Comparison of ENCODE assay signal across 13 mouse cellular contexts in genomic region chr9:108525400-108525799, GRCm38 (mm10).
"Had no signal": no experiment of that assay in that cellular context is flagged by ENCODE, and none has a peak within 500 bp of the region (broad histone marks: within the 10 kb centered on the region; RNA-seq: fewer than 3 reads in every experiment).

No protein-coding gene starts in this region.

- H3K4me3 ChIP-seq: kidney, embryonic 15.5 days; limb, embryonic 10.5 days; limb, embryonic 13.5 days; liver, embryonic 13.5 days had no signal

- H3K27me3 ChIP-seq: kidney, embryonic 15.5 days; limb, embryonic 13.5 days; liver, embryonic 13.5 days had no signal

- H3K4me2 ChIP-seq: kidney, embryonic 15.5 days; limb, embryonic 13.5 days; liver, embryonic 13.5 days; lung, embryonic 14.5 days had no signal

- H3K9ac ChIP-seq: kidney, embryonic 15.5 days; limb, embryonic 13.5 days; liver, embryonic 13.5 days; lung, embryonic 14.5 days had no signal

- H3K4me1 ChIP-seq: limb, embryonic 10.5 days; limb, embryonic 13.5 days had no signal

- DNase-seq: kidney, postnatal 10 days; kidney, postnatal 4 days; liver; liver, embryonic 13.5 days; lung, embryonic 14.5 days; midbrain, embryonic 14.5 days; thymus, adult 18-20 months; thymus, postnatal 36 days had no signal

- H3K27ac ChIP-seq: kidney, embryonic 15.5 days; limb, embryonic 10.5 days; limb, embryonic 13.5 days; liver, embryonic 13.5 days; macrophage had no signal

- H3K9me3 ChIP-seq: kidney, embryonic 15.5 days; limb, embryonic 10.5 days; limb, embryonic 13.5 days; liver, embryonic 13.5 days had no signal

- ATAC-seq: lung, postnatal 0 days had no signal
